Mouse (Mus musculus) liver, postnatal 0 days (tissue): ENCODE measurements around the gene Ttc7.

Experiments used
- CTCF ChIP-seq: sonication (generic); IDR thresholded peaks from 2 replicates; pipeline ENCODE4 v1.5.1; 2016; ENCODE audit warnings: antibody characterized with exemption, low read depth
- EP300 ChIP-seq: IDR thresholded peaks from 2 replicates; pipeline ENCODE4 v1.6.1; 2016; ENCODE audit warnings: antibody characterized with exemption, low read depth, mild to moderate bottlenecking

DNA sequence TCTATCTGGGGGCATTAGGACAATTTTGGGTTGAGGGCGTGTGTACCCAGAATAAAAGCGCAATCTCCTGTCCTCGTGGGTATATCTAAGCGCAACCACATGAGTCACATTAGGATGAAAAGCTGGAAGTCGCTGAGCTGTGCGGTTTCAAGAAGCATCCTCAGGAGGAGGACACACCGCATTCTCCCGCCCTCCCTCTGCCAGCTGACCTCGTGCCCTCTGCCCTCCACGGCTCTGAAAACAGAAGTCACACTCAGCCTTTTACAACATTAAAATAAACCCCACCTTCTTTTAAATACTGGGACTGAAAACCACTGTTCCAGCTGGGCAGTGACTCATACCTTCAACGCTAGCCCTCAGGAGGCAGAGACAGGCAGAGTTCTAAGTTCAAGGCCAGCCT, 114.4 kb downstream of the Ttc7 start:
- TF ChIP-seq EP300 (no peak), CTCF (no peak)
